Mouse (Mus musculus): ENCODE results near the gene Atp7a.

DNA sequence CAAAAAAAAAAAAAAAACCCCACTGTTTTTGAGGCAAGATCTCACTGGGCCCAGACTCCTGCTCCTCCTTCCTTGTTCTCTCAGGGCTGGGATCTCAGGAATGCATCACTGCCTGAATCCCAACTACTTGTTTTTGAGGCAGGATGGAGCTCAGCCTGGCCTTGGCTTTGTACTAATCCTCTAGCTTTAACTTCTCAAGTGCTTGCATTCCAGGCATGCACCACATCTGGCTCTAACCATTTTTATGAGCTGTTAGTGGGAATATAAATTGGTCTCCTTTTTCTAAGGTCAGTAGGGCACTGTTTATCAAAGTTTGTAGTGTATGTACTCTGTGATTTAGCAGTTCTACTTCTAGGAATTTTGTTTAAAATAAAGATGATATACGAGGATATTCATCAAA lies 21.1 kb downstream of the Atp7a start:
- no peak for TF ChIP-seq POU5F1 (IDR thresholded peaks at IDR 0.05; ENCODE audit: borderline replicate concordance, low read length)
- TF ChIP-seq CTCF (conservative IDR thresholded peaks at IDR 0.05; ENCODE audit: low read length) = no peak
- no peak for TF ChIP-seq NANOG (IDR thresholded peaks at IDR 0.05; ENCODE audit: borderline replicate concordance, low read length)
